Mouse (Mus musculus) cerebellum, postnatal 4 days (tissue): ENCODE results near the gene Map3k7.

Experiments used
- DNase-seq, 2 experiments: peaks; one replicate each; pipeline ENCODE4 v3.0.0; 2022; ENCODE audit warnings: low spot score in 2 of 2, mixed read lengths in 1 of 2

Map3k7 gene

DNA sequence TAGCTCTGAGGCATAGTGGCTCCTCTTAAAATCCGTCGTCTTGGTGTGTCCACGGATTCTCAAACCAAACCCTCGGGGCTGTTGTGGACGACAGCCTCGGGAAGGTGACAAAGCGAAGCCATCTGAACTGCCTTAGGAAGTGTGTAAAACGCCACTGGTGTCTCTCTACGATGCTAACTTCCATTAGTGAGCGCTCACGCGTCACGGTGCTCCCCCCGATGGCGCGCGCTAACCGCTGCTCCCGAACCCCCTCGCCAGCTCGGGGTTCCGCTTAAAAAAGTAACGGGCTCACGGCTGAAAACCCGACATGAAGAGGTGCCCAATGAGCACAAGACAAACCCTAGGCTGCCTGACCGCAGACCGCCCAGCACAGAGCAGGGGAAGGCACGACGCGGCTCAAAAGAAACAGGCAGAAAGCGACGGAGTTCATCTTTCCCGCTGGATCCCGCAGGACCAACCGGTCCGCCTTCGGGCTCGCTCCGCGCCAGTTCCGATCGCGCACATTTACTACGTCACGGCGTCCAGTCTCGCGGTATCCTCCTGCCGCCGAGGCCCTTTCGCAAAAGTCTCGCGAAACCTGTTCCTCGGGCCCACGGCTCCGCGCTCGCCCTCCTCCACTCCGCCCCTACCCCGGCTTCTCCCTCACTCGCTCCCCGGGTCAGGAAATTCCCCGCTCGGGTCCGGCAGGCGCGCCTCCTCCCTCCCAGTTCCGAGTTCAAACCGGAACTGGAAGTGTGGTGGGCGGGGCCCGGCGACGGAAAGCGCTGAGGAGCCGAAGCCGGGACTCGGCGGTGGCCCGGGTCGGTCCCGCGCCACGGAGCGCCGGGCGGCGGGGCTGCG lies at the start of gene Map3k7:
TSS of gene Map3k7 (plus strand) at position 744 of the 840 bp plus-strand sequence.
- peak; percentile 87 to 95 for DNase-seq

DNA sequence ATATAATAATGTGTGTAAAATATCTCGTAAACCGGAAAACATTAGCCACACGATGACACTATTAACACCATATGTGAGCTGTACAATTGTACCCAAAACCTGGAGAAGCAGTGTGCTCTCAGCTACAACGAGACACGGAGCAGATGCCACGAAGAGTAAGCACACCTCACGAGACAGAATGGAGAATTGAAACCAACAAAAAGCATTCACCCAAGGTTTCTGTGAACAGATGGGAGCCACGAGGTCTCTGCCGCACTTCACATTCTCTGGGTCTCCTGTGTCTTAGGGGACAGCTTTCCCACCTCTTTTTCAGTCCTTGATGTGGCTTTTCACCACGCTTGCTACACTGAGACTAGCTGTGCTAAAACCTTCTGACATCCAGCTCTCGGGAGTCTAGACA lies 48.8 kb upstream of the Map3k7 start:
- no peak for DNase-seq

DNA sequence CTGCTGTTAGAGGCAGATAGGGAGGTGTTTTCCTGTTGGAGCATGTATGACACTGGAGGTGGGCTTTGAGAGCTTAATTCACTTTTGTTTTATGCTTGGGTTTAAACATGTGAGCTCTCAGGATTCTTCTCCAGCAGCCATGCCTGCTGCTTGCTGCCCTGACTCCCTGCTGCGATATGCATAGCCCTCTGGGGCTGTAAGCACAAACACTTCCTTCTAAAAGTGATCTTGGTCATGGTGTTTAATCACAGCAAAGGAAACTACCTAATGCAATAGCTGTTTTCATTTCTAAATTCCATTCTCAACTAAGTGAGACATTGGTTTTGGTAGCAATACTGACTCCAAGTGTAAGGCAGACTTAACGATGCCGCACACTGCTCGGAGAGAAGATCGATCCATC lies 45.2 kb upstream of the Map3k7 start:
- DNase-seq = no peak

DNA sequence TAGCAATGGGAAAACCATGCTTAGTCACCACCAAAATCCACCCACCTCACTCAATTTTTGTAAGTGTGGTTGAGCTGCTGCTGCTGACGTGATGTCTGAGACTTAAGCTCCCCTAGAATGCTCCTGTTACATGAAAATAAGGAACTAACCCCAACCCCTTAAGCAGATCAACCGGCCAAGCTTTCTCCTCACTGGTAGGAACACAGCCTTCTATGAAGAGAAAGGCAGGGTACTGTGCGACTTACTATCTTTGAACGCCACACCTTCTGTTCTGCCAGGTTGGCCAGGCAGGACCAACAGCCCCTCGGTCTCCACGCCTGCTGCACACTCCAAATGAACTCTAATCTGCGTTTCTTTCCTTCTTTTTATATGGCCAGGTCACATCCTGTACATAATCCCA lies 41.7 kb upstream of the Map3k7 start:
- no peak for DNase-seq

DNA sequence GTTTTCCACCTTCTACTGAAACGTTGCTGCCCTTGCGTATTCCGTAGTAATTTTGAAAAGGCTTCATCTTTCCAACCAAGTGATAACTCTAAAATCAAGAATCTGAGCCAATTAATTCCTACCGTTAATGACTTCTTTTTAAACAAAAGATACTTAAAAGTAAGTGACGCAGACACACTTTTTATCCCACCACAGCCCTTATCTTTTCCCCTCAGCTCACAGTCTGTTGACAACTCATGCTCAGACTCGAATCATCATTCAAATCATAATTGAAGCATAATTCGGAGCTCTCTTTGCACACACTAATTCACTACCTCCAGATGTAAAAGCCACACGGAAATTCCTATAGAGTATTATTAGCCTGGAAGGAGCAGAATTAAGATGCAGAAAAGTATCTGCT lies 40.5 kb upstream of the Map3k7 start:
- no peak for DNase-seq

DNA sequence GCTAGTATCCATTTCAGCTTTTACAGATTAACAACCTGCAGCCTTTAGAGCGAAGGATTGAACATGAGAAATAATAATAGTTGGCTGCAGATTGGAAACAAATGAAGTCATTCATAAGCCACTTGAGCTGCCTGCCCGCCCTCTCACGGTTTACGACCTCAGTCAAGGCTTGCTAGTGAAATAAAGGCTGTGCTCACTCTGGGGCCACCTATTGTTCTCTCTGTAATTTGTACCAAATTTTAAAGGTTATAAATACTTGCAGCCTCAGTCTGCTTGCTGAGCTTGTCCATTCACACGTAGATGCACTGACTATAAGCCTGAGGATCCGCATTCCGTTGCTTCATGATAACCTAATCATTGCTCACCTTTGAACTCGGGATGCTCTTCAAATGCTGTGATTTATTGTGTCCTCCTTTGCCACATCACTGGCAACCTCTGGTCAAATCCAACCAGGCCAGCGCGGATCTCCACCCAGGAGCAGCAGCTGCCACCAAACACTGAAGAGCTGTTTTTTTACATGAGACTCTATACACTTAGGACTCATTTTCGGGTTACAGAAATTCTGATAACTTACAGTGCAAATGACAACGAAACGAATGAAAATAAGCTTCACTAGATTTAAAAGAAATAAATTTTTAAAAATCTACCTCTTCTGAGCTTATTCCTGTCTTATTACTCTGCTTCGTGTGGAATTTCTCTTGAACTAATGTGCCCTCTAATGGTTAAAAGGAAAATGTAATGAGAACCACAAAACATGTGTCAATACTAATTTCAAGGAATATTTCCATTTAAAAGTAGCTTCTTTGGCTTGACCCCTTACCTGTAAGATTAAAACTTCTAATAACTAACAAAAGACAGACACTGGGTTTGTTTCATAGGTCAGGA lies 39.4 kb upstream of the Map3k7 start:
- DNase-seq = no peak

DNA sequence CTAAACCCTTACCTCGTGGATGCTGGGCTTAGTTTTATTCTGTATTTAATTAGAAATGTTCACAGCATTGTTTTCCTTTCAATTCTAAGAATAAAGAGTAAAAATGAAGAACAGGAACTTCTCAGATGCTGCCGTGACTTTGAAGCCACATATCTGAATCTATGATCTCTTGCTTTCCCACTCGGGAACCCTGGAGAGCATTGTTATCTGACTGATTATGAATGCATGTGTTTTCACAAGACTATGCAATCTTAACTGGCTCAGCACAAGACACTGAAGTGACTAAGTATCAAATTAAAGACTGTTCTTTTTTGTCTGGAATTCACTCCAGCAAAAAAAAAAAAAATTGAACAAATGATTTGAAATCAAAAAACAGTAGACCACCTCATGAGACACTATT lies 30.7 kb upstream of the Map3k7 start:
- no peak for DNase-seq

DNA sequence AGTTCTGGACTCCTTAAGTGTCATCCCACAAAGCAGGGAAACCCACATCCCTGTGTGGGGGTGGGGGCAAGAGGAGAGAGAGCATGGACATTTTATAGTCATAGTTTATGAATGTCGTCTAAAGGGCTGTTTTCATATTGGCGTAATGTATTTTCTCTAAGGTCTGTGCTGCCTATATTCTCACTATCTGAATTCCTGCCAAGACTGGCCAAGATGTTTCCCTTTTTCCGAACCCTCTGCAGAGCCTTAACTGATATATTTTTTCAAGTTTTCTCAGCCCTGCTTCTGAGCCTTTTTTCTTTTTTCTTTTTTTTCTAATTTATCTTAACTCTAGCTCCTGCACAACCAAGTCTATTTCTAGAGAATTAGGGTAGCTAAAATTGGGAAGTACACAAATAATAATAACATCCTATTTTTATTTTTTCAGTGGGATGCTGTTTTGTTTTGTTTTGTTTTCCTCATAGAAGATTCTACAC lies 28.0 kb upstream of the Map3k7 start:
- DNase-seq = no peak

DNA sequence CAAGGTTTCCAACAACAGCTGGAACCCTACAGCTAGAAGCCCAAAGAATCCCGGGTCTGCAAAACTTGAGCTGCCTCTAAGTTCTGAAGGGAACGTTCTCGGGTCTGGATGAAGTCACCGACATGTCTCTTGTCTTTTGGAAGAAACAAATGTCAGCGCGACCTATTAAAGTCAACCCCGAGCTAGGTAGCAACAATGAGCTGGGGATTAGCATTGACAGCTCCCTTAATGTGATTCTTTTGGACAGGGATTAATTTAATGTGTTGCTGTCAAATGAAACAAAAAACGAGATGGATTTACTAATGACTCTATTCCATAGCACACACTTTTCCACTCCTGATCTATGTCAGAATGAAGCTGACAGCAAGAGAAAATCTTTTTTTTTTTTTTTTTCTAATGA lies 27.5 kb upstream of the Map3k7 start:
- DNase-seq = no peak

DNA sequence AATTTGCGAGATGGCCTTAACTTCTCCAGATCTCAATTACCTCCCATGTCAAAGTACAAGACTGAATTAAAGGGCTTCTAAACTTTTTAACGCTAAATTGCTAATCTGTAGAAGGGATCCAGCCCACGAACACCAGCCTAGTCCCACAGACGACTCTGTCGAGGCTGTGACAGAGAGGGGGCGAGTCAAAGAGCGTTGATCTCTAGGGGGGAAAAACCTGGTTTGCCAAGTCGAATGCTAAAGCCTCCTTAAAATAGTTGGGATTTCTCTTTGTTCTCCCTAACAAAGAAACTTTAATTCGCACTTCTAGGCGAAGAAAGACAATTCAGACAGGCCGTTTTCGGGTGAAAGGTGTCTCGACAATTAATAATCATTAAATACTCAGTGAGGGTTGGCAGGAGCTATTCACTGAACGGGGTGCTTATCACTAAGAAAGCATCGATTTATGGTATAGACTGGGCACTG lies 27.0 kb upstream of the Map3k7 start:
- no peak for DNase-seq

DNA sequence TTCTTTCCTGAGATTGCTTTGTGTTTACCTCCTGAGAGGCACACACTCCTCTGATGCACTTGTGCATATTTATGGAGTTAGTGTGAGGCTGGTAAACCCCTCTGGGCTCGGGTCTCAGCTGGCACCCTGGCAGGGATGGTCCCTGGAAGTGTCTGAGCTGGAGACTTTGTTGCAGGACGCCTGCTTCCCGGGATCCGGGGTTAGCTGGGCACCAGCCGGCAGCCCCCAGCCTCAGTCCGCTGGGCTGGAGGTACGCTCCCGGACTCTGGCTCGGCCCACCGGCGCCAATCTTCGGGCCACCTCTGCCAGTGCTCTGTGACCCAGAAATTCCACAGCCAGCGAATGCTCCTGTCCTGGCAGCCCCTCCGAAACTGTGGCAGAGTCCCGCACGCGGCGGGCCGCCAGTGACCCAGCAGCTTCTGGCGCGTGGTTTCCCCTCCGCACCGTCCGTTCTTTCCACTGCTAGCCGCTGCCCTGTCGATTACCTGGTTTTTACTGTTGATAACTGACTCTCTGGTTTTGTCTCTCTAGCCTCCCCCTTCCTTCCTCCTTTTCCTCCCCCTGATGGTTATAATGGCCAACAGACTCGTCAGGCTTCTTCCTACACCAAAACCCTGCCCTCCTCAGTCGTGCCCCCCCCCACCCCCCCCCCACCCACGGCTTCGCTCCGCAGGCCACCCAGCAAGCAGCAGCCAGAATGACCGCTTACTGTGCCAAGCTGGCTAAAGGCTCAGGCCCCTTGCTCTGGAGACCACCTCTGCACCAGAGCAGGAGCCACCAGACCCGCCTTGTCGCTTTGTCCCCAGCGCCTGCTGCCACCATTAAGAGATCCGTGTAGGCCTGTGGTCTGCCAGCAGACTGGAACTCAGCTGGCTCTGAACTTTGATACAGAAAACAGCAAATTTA lies 26.3 kb upstream of the Map3k7 start:
- DNase-seq = peak in 1 of 2 experiments; percentile 39

DNA sequence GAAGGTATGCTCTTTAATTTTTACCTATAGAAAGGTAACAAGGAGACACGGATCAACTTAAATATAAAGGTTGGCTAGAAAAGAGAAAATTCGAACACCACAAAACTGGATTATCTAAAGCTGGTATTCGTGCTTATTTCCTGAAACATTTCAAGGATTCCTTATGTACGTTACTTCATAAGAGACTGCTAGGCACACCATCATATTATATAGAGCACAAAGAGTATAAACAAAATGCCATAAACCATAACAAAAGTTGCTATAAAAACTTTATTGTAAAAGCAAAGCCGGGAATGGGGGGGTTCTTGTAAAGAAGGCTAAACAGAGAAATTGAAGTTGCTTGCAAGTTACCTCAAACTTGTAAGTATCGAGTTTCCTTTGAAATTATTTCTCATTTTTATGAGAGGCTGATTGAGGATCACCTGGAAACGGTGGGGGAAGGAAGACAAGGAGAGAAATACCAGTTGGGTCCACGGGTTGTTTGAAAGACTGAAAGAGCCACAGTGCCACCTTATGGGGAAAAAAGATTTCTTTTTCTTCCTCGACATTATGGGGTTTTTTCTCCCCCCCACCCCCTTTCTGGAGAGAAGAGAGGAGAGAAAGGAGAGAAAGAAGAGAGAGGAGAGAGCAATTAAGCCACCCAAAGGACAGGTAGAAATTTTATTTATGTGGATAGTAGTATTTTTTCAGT lies 25.3 kb upstream of the Map3k7 start:
- DNase-seq = peak in 1 of 2 experiments; percentile 34

DNA sequence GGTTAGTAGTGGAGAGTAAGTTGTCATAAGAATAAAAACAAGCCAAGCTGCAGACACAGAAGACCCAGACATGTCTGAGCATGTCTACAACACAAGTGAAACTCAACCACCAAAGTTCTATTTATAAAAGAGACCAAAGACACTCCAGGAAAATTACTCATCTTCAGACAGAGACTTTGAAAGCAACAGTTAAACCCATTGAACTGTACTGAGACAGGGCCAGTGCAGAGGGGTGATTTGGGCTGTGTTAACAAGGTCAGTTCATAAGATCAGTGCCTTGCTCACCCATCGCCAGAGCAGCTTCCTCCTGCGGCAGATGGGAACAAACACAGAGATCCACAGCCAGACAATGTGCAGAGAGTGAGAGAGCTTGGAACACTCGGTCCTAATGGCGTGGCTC lies 22.3 kb upstream of the Map3k7 start:
- no peak for DNase-seq

DNA sequence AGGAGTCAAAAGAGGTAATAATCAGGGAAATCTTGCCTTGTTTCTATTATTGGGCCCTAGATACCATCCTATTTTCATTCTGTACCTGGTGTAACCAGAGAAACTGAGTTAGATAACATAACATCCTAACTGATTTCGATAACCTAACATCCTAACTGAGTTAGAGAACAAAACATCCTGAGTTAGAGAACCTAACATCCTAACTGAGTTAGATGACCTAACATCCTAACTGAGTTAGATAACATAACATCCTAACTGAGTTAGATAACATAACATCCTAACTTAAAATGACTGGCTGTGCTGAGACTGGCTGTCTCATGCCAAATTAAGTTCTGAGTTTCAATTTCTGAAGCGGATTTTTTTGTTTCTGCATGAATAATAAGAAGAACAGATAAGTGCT lies 20.9 kb upstream of the Map3k7 start:
- DNase-seq = no peak

DNA sequence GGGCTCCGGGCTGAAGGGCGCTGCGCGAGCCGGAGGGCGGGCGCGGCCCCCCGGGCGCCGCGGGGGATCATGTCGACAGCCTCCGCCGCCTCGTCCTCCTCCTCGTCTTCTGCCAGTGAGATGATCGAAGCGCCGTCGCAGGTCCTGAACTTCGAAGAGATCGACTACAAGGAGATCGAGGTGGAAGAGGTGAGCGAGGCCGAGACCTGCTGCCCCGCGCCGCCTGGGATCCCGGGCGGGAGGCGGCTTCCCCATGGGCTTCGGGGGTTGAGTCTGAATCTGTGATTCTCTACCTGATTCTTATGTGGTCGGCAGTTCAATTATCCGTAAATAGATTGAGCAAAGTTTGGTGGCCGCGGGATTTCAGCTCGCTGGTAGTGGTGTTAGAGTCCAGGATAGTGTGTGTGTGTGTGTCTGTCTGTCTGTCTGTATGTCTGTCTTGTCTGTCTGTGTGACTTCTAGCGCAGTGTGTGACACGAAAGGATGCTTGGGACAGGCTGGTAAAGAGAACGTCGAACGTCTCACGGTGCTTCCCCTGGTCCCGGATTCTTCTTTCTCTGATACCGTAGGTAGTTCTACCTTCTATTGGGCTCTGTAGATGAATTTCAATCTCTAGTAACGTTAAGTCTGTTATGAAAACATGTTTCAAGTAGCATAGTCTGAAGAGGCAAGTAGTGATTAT lies 438 bp downstream of the Map3k7 start:
- DNase-seq = no peak

DNA sequence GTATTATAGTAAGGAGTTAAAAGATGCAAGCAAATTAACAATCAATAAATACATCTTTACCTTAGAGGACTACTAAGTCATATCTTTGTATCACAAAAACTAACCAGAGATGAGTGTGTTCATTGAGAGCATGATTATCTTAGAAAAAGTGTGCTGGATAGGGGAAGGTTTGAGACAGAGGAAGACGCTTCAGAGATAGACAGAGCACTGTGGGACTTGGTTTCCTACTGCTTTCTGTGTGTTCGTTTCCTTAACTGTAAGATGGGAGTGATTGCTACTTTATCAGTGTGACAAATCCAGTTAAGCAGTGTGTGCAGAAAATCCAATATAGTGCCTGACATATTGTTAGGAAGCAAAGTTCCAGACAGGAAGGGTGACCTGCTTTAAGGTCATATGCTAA lies 1.3 kb downstream of the Map3k7 start:
- no peak for DNase-seq

DNA sequence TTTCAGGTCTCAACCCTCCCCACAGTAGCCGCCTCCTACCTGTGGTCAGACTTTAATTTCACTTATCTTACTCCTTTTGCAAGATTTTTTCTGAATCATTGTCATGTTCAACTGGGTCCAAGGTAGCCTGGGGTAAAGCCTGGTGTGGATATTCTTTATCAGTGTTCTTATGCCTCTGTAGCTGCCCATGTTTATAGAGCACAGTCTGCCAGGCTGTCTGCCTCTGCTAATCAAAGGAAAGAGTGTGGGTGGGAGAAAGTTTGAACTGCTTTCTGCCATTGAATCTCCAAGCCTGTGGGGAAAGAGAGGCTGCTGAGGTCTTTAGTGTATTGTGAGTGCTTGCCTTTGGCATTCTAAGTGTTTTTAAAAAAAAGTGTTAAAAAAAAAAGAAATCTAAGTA lies 7.5 kb downstream of the Map3k7 start:
- no peak for DNase-seq

DNA sequence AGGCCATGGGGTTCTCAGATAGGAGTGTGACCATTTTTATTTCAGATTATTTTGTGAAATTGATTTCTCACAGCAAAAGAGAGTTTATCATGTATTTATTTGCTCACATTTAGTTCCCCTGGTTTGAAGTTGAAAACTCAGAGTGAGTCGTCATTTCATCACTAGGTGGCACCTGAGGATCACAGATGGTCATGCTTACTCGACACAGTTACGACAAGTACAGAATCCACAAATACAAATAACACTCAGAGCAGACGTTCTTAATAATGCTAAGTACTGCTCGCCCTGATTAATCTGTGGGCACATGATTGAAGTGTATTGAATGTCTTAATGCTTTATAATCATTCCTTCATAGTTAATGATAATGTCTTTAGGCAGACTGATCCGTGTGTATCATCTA lies 8.3 kb downstream of the Map3k7 start:
- no peak for DNase-seq

DNA sequence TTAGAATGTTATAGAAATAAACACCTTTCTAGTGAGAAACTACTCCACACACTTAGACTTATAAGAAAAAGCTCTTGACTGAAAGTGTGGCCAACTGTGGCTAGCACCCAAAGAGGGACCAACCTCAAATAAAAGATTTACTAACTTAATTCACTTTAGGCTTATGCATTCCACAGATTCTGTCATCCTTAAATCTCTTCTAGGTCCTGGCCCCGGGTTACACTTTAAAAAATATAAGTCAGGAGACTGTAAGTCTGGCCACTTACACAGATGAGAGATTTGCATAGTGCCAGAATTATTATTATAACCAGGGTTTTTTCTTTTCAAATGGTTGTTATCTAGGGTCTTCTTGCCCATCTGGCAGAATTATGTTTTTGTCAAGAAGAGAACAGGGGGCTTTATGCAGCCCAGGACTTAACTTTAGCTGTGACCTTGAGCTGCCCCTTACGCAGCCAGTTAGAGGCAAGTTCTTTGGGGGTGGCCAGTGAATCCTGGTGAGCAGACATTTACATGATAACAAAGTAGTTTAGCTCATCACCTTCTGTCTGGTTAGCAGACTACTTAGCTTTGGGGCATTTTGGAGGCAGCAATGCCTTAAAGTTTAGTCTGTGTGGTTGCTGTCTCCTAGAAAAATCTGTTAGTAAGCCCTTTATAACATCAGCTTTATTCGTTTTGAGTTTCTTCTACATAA lies 11.5 kb downstream of the Map3k7 start:
- DNase-seq = no peak

DNA sequence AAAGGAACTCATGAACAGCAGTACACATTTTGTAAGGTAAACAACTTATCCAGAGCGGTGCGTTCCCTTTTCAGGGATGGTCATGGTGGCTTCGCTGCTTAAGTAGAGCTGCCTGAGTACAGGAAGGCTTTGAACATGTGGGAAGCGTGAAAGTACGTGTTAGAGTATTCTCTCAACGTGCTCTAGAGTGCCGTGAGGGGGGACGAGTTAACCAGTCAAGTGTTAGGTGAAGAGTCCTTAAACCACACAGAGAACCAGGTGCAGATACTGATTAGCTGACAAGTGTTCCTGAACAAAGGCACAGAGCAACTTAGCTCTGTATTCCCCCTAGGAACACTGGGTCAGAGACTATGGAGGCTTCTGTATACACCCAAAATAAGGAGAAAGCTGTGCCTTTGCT lies 18.0 kb downstream of the Map3k7 start:
- no peak for DNase-seq
